Mouse (Mus musculus): ENCODE data around the gene Gpr68.

DNA sequence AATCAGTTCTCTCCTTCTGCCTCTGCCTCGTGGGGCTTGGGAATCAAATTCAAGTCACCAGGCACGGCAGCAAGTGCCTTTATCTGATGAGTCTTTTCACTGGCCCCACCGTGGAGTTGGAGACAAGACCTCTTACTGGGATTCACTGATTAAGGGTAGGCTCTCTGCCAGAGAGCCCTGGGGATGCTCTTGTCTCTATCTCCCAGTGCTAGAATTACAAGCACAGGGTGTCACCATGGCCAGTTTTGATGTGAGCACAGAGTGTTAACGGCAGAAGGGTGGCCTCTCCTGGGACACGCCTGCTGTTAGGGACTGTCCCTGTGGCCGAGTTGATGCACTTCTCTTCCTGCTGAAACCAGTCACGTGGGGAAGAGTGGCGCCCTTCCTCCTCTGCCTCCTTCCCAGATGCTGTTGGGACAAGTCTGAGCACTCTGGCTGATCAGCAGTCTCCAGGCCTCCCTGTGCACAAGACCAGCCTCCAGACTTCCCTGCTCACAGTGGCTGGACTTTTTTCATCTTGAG lies 68.9 kb downstream of the Gpr68 start:
- TF ChIP-seq CTCF (IDR thresholded peaks at IDR 0.05; ENCODE audit: extremely low read depth, insufficient read depth, low read length) (no peak), POLR2A (IDR thresholded peaks at IDR 0.05; ENCODE audit: extremely low read depth, insufficient read depth, low read length) (no peak)

Measured in cortical plate, adult 2 months (tissue).